Mouse (Mus musculus): ENCODE measurements around the gene Ikzf3. TPM values are rescaled to one million over a fixed set of nuclear protein-coding genes. Genes with fewer than 3 reads are reported as not detected.

The Ikzf3 gene
- polyA plus RNA-seq, 1 experiment from 2014 or later = 0.23 TPM

DNA sequence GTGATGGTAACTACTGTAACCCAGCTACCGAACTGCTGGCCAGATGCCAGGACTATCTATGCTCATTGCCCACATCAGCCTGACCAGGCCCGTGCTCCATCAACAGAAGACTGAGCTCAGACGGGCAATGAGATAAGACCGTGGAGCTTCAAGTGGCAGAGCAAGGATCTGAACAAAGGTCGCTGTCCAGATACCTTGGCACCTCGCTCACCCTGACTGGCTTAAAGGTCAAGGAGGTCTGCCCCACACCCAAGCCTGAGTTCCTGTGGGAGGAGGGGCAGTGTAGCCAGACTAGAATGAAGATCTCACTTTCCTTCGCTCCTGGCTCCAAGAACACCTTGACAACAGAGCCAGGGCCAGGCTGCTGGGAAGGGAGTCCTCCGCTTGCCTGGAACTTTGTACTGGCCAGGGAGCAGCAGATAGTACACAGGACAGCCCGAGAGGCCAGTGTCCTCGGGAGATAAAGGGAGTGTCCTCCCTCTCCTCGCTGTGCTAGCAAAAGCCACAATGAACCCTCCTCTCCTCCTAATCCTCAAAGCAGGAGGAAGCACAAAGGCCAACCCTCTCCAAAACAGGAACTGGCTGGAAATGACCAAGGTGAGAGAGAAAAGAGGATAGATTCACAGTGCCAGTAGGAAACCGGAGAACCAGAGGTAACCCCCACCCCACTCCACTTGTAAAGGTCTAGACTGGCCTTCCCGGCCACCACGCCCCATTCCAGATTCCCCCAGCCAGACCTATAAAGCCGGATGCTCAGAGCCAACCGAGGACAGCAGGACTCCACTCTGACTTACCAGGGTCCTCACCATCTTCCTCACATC lies 34.7 kb upstream of the Ikzf3 start:
- peak overlapping the region; percentile 67 for H3K27ac ChIP-seq (ENCODE audit: low read length)
- H3K36me3 ChIP-seq (ENCODE audit: control insufficient read depth, insufficient read depth, low read length) = no peaks in the 10 kb centered on the region; the same call in 1 of the 2 replicates
- WGBS = 56% methylated on average over 16 of the region's 16 CpGs
- no peaks in the 10 kb centered on the region for H3K9me3 ChIP-seq (ENCODE audit: control insufficient read depth, low read length)
- peak overlapping the region; percentile 12; the same call in 1 of the 2 replicates for H3K9ac ChIP-seq (ENCODE audit: low read depth, low read length)
- H3K4me2 ChIP-seq (ENCODE audit: low read depth, low read length) = 0 out of 2 replicates have a peak overlapping the region, but pooled peaks have one; percentile 7
- peak; percentile 72 for ATAC-seq
- H3K4me3 ChIP-seq (ENCODE audit: low read length) = no peak overlapping the region
- H3K4me1 ChIP-seq (ENCODE audit: control insufficient read depth, insufficient read depth, low read length) = peaks cover 35% of the 10 kb centered on the region
- no peaks in the 10 kb centered on the region for H3K27me3 ChIP-seq (replicated peaks; ENCODE audit: control insufficient read depth, insufficient read depth, low read length)

DNA sequence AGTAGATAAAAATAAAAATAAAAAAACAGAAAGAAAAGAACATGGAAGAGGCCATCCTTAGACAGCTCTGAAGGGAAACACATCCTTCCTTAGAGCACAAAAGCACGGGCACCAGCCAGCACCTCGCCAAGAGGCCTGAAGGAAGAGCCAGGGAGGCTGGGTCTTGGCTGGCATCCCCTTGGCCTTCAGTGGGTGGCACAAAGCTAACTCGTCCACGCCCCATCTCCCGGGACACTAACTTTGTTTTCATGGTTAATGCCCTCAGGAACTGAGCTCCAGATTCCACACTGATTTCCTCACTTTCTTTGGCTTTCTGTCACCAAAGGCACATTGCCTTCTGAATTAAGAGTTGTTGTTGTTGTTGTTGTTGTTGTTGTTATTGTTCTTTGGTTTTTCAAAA lies 31.9 kb upstream of the Ikzf3 start:
- no peak overlapping the region for H3K27ac ChIP-seq (ENCODE audit: low read length)
- H3K4me3 ChIP-seq (ENCODE audit: low read length) = no peak overlapping the region
- 92% methylated on average over 5 of the region's 5 CpGs for WGBS
- peaks cover 13% of the 10 kb centered on the region for H3K4me1 ChIP-seq (ENCODE audit: control insufficient read depth, insufficient read depth, low read length)
- no peaks in the 10 kb centered on the region for H3K36me3 ChIP-seq (ENCODE audit: control insufficient read depth, insufficient read depth, low read length)
- no peak for ATAC-seq
- H3K27me3 ChIP-seq (replicated peaks; ENCODE audit: control insufficient read depth, insufficient read depth, low read length) = no peaks in the 10 kb centered on the region
- no peaks in the 10 kb centered on the region for H3K9me3 ChIP-seq (ENCODE audit: control insufficient read depth, low read length)
- no peak overlapping the region for H3K4me2 ChIP-seq (ENCODE audit: low read depth, low read length)
- no peak overlapping the region for H3K9ac ChIP-seq (ENCODE audit: low read depth, low read length)

DNA sequence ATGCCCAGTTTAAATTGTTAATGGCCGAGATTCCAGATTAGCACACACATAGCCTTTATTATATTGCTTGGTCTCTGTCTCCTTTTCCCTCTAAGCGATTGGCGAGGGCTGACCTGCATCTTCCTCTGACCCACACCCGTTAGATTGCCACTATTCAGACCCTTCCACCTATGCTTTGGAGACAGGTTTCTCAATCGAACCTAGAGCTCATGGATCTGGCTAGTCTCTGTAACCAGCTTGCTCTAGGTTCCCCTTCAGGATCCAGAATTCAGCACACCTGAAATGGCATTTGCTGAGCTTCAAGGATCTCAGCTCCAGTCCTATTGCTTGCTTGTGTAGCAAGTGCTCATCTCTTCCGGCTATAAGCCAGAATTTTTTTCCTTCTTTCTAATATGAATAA lies 23.6 kb upstream of the Ikzf3 start:
- Histone ChIP-seq H3K27me3 (replicated peaks; ENCODE audit: control insufficient read depth, insufficient read depth, low read length) (no peaks in the 10 kb centered on the region), H3K4me1 (ENCODE audit: control insufficient read depth, insufficient read depth, low read length) (peaks cover 3% of the 10 kb centered on the region; the same call in 1 of the 2 replicates), H3K27ac (ENCODE audit: low read length) (no peak overlapping the region), H3K36me3 (ENCODE audit: control insufficient read depth, insufficient read depth, low read length) (no peaks in the 10 kb centered on the region), H3K9ac (ENCODE audit: low read depth, low read length) (no peak overlapping the region), H3K4me2 (ENCODE audit: low read depth, low read length) (no peak overlapping the region), H3K9me3 (ENCODE audit: control insufficient read depth, low read length) (no peaks in the 10 kb centered on the region), H3K4me3 (ENCODE audit: low read length) (no peak overlapping the region)
- ATAC-seq = no peak
- 83% methylated on average over 6 of the region's 6 CpGs for WGBS

DNA sequence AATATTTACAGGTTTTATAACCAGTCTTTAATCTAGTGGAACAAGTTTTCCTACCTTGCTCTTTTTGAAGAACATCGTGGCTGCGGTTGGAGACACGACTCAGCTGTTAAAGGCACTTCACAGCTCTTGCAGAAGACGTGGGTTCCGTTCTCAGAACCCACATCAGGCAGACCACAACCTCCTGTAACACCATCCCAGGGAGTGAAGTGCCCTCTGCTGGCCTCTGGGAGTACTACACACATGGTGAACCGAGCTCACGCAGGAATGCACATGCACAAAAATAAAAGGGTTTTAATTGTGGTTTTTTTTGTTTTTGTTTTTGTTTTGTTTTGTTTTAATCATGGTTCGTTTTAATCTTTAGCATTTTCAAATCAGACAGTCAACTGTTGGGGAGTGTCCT lies 22.5 kb upstream of the Ikzf3 start:
- H3K9ac ChIP-seq (ENCODE audit: low read depth, low read length) = no peak overlapping the region
- no peaks in the 10 kb centered on the region for H3K36me3 ChIP-seq (ENCODE audit: control insufficient read depth, insufficient read depth, low read length)
- H3K9me3 ChIP-seq (ENCODE audit: control insufficient read depth, low read length) = no peaks in the 10 kb centered on the region
- peaks cover 6% of the 10 kb centered on the region; the same call in 1 of the 2 replicates for H3K4me1 ChIP-seq (ENCODE audit: control insufficient read depth, insufficient read depth, low read length)
- H3K4me3 ChIP-seq (ENCODE audit: low read length) = no peak overlapping the region
- H3K27ac ChIP-seq (ENCODE audit: low read length) = no peak overlapping the region
- 87% methylated on average over 8 of the region's 8 CpGs for WGBS
- no peak for ATAC-seq
- H3K4me2 ChIP-seq (ENCODE audit: low read depth, low read length) = no peak overlapping the region
- H3K27me3 ChIP-seq (replicated peaks; ENCODE audit: control insufficient read depth, insufficient read depth, low read length) = no peaks in the 10 kb centered on the region

DNA sequence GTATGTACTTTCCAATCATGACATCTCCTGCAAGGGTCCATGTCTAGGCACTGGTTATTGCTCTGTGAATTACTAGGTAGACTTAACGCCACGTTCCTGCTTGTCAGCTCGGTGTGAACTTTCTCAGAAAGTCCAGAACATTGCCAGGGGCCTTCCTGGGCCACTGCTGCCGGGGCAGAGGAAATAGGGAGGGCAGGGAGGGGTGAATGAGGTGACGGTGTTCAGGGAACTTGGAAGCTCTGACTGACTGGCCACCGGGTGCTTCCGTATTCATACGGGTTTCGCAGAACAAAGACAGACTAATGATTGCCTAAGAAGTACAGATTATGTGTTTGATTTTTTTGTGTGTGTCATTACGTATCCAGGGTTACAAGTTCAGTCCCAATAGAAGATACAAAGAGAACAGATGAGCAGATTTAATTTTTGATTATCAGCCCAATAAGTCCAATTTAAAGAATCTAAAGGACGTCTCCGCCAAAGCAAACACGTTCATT lies 18.1 kb upstream of the Ikzf3 start:
- WGBS = 48% methylated on average over 13 of the region's 13 CpGs
- H3K4me2 ChIP-seq (ENCODE audit: low read depth, low read length) = no peak overlapping the region; the same call in 1 of the 2 replicates
- no peaks in the 10 kb centered on the region for H3K36me3 ChIP-seq (ENCODE audit: control insufficient read depth, insufficient read depth, low read length)
- no peaks in the 10 kb centered on the region for H3K9me3 ChIP-seq (ENCODE audit: control insufficient read depth, low read length)
- H3K4me3 ChIP-seq (ENCODE audit: low read length) = no peak overlapping the region
- H3K27ac ChIP-seq (ENCODE audit: low read length) = peak overlapping the region; percentile 73
- H3K27me3 ChIP-seq (replicated peaks; ENCODE audit: control insufficient read depth, insufficient read depth, low read length) = no peaks in the 10 kb centered on the region
- H3K4me1 ChIP-seq (ENCODE audit: control insufficient read depth, insufficient read depth, low read length) = peaks cover 18% of the 10 kb centered on the region; the same call in 1 of the 2 replicates
- peak; percentile 29; the same call in 1 of the 2 replicates for ATAC-seq
- no peak overlapping the region for H3K9ac ChIP-seq (ENCODE audit: low read depth, low read length)

DNA sequence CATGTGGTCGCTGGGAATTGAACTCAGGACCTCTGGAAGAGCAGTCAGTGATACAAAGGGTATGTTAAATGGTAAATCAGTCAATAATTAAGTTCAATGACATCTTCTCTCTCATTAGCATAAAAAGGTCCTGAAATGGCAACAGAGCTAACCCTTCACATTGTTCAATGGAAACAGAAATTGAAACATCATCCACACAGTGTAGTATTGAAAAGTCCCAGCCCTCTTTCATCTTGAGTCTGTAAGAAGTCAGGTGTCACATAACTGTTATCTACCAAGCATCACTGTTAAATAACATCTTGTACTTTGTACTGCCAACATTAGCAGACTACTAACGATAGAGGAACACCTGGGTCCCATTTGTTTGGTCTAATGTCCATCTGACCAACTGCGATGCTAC lies 17.2 kb upstream of the Ikzf3 start:
- H3K27me3 ChIP-seq (replicated peaks; ENCODE audit: control insufficient read depth, insufficient read depth, low read length) = no peaks in the 10 kb centered on the region

DNA sequence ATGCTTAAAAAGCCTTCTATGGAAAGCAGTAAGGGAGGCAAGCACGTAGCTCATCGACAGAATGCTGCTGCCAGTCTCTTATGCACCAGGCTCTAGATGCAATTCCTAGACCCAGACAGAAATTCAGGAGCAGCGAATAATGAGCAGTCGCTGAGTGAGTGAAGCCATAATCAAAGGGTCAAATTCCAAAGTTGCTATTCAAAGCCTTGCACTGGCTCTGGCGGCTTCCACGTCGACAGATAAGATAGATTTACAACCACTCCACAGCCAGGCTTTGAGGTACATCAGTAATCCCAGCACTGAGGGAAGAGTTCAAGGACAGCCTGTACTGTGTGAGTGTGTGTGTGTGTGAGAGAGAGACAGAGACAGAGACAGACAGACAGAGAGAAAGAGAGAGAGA lies 15.1 kb upstream of the Ikzf3 start:
- H3K27me3 ChIP-seq (replicated peaks; ENCODE audit: control insufficient read depth, insufficient read depth, low read length) = no peaks in the 10 kb centered on the region
- H3K9me3 ChIP-seq (ENCODE audit: control insufficient read depth, low read length) = no peaks in the 10 kb centered on the region
- no peaks in the 10 kb centered on the region for H3K36me3 ChIP-seq (ENCODE audit: control insufficient read depth, insufficient read depth, low read length)
- peak; percentile 82 for ATAC-seq
- no peak overlapping the region for H3K9ac ChIP-seq (ENCODE audit: low read depth, low read length)
- no peak overlapping the region for H3K4me2 ChIP-seq (ENCODE audit: low read depth, low read length)
- H3K4me3 ChIP-seq (ENCODE audit: low read length) = no peak overlapping the region
- H3K4me1 ChIP-seq (ENCODE audit: control insufficient read depth, insufficient read depth, low read length) = peaks cover 16% of the 10 kb centered on the region; the same call in 1 of the 2 replicates
- WGBS = 24% methylated on average over 7 of the region's 7 CpGs
- peak overlapping the region; percentile 78 for H3K27ac ChIP-seq (ENCODE audit: low read length)

More for the DNA sequence above, 17.2 kb upstream of the Ikzf3 start:
- Histone ChIP-seq H3K27ac (ENCODE audit: low read length) (peak overlapping the region; percentile 73; the same call in 1 of the 2 replicates), H3K9me3 (ENCODE audit: control insufficient read depth, low read length) (no peaks in the 10 kb centered on the region), H3K9ac (ENCODE audit: low read depth, low read length) (no peak overlapping the region), H3K36me3 (ENCODE audit: control insufficient read depth, insufficient read depth, low read length) (no peaks in the 10 kb centered on the region), H3K4me1 (ENCODE audit: control insufficient read depth, insufficient read depth, low read length) (peaks cover 18% of the 10 kb centered on the region; the same call in 1 of the 2 replicates), H3K4me2 (ENCODE audit: low read depth, low read length) (no peak overlapping the region), H3K4me3 (ENCODE audit: low read length) (no peak overlapping the region)
- 79% methylated on average over 3 of the region's 3 CpGs for WGBS
- ATAC-seq = no peak

DNA sequence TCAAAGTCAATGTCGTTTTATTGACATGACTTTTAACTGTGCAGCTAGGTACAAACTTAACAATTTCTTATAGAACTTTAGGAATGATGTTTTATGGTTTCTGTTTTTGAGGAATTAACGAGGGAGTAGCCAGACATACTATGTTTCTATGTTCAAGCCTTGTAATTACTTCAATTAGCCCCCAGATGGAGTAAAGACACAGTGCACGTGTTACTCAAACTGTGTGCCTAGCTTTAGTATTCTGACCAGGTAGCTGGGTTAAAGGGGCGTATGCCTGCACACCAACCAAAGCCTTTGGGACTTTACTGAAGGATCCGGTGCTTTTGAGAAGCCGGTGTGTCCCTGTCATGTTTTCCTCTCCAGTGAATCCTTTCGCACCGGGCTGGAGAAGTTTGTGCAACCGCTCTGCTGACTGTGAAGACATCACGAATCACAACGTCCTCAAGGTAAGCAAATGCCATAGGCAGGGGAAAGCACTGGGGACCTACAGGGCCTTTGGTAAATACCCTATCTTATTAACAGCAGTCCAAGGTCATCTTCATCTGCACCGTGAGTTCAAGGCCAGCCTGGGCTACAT lies 9.4 kb upstream of the Ikzf3 start:
- peaks cover 2% of the 10 kb centered on the region; the same call in 1 of the 2 replicates for H3K9me3 ChIP-seq (ENCODE audit: control insufficient read depth, low read length)
- no peak overlapping the region for H3K4me3 ChIP-seq (ENCODE audit: low read length)
- ATAC-seq = no peak
- H3K36me3 ChIP-seq (ENCODE audit: control insufficient read depth, insufficient read depth, low read length) = no peaks in the 10 kb centered on the region
- H3K27me3 ChIP-seq (replicated peaks; ENCODE audit: control insufficient read depth, insufficient read depth, low read length) = no peaks in the 10 kb centered on the region
- peaks cover 9% of the 10 kb centered on the region; the same call in 1 of the 2 replicates for H3K4me1 ChIP-seq (ENCODE audit: control insufficient read depth, insufficient read depth, low read length)
- no peak overlapping the region for H3K9ac ChIP-seq (ENCODE audit: low read depth, low read length)
- no peak overlapping the region for H3K27ac ChIP-seq (ENCODE audit: low read length)
- WGBS = 55% methylated on average over 12 of the region's 12 CpGs
- 0 out of 2 replicates have a peak overlapping the region, but pooled peaks have one; percentile 10 for H3K4me2 ChIP-seq (ENCODE audit: low read depth, low read length)

DNA sequence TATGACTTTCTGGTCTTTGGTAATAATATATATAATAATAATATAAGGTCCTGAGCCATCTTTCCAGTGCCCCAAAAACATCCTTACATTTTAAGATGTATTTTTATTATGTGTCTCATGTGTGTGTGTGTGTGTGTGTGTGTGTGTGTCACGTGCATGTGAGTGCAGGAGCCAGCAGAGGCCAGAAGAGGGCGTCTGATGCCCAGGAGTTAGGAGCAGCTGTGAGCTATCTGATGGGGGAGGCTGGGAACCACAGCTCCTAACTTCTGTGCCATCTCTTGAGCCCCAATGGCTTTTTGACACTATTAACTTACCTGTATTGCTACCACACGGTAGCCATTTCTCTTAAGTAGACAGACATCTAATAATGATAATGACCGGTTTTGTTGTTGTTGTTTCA lies 8.1 kb upstream of the Ikzf3 start:
- peaks cover 9% of the 10 kb centered on the region; the same call in 1 of the 2 replicates for H3K4me1 ChIP-seq (ENCODE audit: control insufficient read depth, insufficient read depth, low read length)
- peaks cover 2% of the 10 kb centered on the region; the same call in 1 of the 2 replicates for H3K9me3 ChIP-seq (ENCODE audit: control insufficient read depth, low read length)
- WGBS = 89% methylated on average over 4 of the region's 4 CpGs
- H3K36me3 ChIP-seq (ENCODE audit: control insufficient read depth, insufficient read depth, low read length) = no peaks in the 10 kb centered on the region
- no peak overlapping the region for H3K4me2 ChIP-seq (ENCODE audit: low read depth, low read length)
- no peak overlapping the region for H3K4me3 ChIP-seq (ENCODE audit: low read length)
- ATAC-seq = no peak
- no peak overlapping the region for H3K27ac ChIP-seq (ENCODE audit: low read length)
- no peak overlapping the region for H3K9ac ChIP-seq (ENCODE audit: low read depth, low read length)
- H3K27me3 ChIP-seq (replicated peaks; ENCODE audit: control insufficient read depth, insufficient read depth, low read length) = peaks cover 4% of the 10 kb centered on the region; the same call in 1 of the 2 replicates
